Mouse (Mus musculus): Measurements from ENCODE around the gene Ltb.
"Not testable (repeated sequence)": the region's sequence is repeated elsewhere in the genome, so short reads cannot be mapped to it uniquely, and the experiment has no call there.

GRCm38 (mm10) chr17:35234090-35234489 lies 39.9 kb downstream of the Ltb start:
- not testable (repeated sequence) for TF ChIP-seq GATA1 (IDR thresholded peaks at IDR 0.05; ENCODE audit: borderline replicate concordance, low read length); FLI1 (IDR thresholded peaks at IDR 0.05; ENCODE audit: low read length)
